Mouse (Mus musculus) CH12.LX (cell line): ENCODE data around the gene Gm12216.

Source experiments
- CTCF ChIP-seq, 2 experiments: IDR thresholded peaks in 1 of 2; conservative IDR thresholded peaks in 1 of 2; 2 replicates each; pipeline ENCODE4 v1.5.1; 2011 to 2012; ENCODE audit warnings: low read depth in 2 of 2, low read length in 2 of 2, improper control_type of control experiment in 1 of 2, inconsistent platforms in 1 of 2, mild to moderate bottlenecking in 1 of 2, moderate library complexity in 1 of 2
- ETS1 ChIP-seq: conservative IDR thresholded peaks from 2 replicates; pipeline ENCODE4 v1.6.1; 2012; ENCODE audit warnings: low read depth, mild to moderate bottlenecking, inconsistent platforms, low read length, improper control_type of control experiment, moderate library complexity

- TF ChIP-seq ETS1: no peak
- TF ChIP-seq CTCF (conservative IDR thresholded peaks at IDR 0.05 in 1 of 2, IDR thresholded peaks at IDR 0.05 in 1 of 2; ENCODE audit: low read depth in 2 of 2, low read length in 2 of 2): no peak
Observed at GRCm38 (mm10) chr11:53773087-53773486, 86.0 kb downstream of the Gm12216 start, which contains the start of gene Gm17334.
